ENCODE assay signal across 10 mouse cellular contexts in the genomic region with DNA sequence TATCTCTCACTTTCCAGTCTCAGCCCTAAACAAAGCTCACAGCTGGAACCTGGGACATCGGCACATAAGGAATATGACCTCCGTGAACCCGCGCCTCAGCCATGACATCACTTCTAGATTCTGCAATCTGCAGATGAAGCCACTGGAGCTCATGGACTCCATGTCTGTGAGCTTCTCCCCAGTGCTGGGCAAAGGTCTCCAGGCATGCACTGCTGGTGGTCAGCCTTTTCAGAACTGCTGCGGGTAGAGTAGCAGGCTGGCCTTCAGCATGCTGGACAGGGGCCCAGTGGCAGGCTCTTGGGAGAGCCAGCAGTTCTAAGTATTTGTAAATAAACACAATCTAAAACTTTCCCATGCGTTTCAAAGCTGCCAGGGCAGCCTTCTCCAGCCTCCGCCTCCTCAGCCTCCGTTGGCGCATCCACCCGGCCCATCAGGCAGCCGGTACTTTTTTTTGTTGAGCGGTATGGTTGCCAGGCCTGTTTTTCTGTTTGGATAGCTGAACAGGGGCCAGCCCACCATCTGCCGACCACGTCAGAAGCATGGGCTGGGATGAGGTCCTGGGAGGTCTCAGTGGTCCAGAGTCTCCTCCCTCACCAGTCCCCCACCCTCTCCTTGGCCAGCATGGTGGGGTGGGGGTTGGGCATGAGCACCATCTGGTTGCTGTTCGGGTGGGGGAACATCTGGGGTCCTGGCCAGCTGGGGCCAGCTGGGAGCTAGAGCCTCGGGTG. TPM values are rescaled to one million over a fixed set of nuclear protein-coding genes. Genes with fewer than 3 reads are reported as not detected.
A peak's percentile ranks its signal among the peaks of the same experiment; 100 is the strongest.
DNase-seq lines count a peak whose midpoint lies in the region; ATAC-seq lines count a peak whose summit lies in the region.
"Had no signal": no experiment of that assay in that cellular context is flagged by ENCODE, and none has a peak within 500 bp of the region (broad histone marks: within the 10 kb centered on the region; RNA-seq: fewer than 3 reads in every experiment).

No protein-coding gene starts in this region.

- no peak overlapping the region for H3K4me2 ChIP-seq in stomach, embryonic 16.5 days (ENCODE audit: low read depth, low read length)
- H3K4me2 ChIP-seq: heart, embryonic 13.5 days had no signal

- H3K4me1 ChIP-seq in embryonic facial prominence, embryonic 10.5 days, result peaks cover 73% of the 10 kb centered on the region
- H3K4me1 ChIP-seq in stomach, embryonic 16.5 days (ENCODE audit: control insufficient read depth, insufficient read depth, low read length), result peaks cover 54% of the 10 kb centered on the region

- intact Hi-C loops in heart, postnatal 14 days (cut with DNase I), result no loop called here

- H3K4me3 ChIP-seq in embryonic facial prominence, embryonic 10.5 days, result no peak overlapping the region
- H3K4me3 ChIP-seq in stomach, embryonic 16.5 days (replicated peaks; ENCODE audit: low read length), result no peak overlapping the region
- H3K4me3 ChIP-seq: heart, embryonic 13.5 days had no signal

- no peak overlapping the region for H3K9ac ChIP-seq in stomach, embryonic 16.5 days (ENCODE audit: low read length)
- H3K9ac ChIP-seq: heart, embryonic 13.5 days had no signal

- H3K36me3 ChIP-seq in embryonic facial prominence, embryonic 10.5 days (replicated peaks), result peaks cover 11% of the 10 kb centered on the region; the same call in 1 of the 2 replicates
- no peaks in the 10 kb centered on the region for H3K36me3 ChIP-seq in stomach, embryonic 16.5 days (ENCODE audit: control insufficient read depth, insufficient read depth, low read length)

- peak; percentile 41 for DNase-seq in right cerebral cortex, adult 18-20 months
- DNase-seq in right cerebral cortex, postnatal 36 days (ENCODE audit: low spot score in 2 of 2), result no peak
- peak; percentile 58 for DNase-seq in embryonic facial prominence, embryonic 10.5 days (ENCODE audit: low spot score)
- peak; percentile 83 to 84 for DNase-seq in heart, postnatal 14 days
- peak; percentile 68 for DNase-seq in kidney, postnatal 14 days
- peak; percentile 75 to 93 for DNase-seq in lung, postnatal 4 days

- WGBS in embryonic facial prominence, embryonic 10.5 days, result 37% methylated on average over 16 of the region's 16 CpGs
- WGBS in stomach, embryonic 16.5 days, result 21% methylated on average over 16 of the region's 16 CpGs

- H3K27ac ChIP-seq in embryonic facial prominence, embryonic 10.5 days (replicated peaks), result peak overlapping the region; percentile 60
- peak overlapping the region; percentile 47 for H3K27ac ChIP-seq in stomach, embryonic 16.5 days (ENCODE audit: low read length)
- H3K27ac ChIP-seq: heart, embryonic 13.5 days had no signal

- peak; percentile 52; the same call in 1 of the 2 replicates for ATAC-seq in stomach, embryonic 16.5 days (ENCODE audit: insufficient read depth, low FRiP score)
- no peak for ATAC-seq in megakaryocyte, adult 5-6 weeks (ENCODE audit: poor library complexity, severe bottlenecking)

- no peaks in the 10 kb centered on the region for H3K9me3 ChIP-seq in embryonic facial prominence, embryonic 10.5 days
- H3K9me3 ChIP-seq in stomach, embryonic 16.5 days (replicated peaks; ENCODE audit: control insufficient read depth, low read length), result no peaks in the 10 kb centered on the region
- H3K9me3 ChIP-seq: heart, embryonic 13.5 days had no signal

- H3K27me3 ChIP-seq in embryonic facial prominence, embryonic 10.5 days (replicated peaks; ENCODE audit: low read depth, poor library complexity, severe bottlenecking), result peaks cover 9% of the 10 kb centered on the region
- H3K27me3 ChIP-seq in stomach, embryonic 16.5 days (ENCODE audit: control insufficient read depth, insufficient read depth, low read length), result no peaks in the 10 kb centered on the region

RNA-seq across cellular contexts. Expression of a gene that starts 17.1 kb away (rescaled TPM):
- polyA plus RNA-seq in embryonic facial prominence, embryonic 10.5 days (2016; fragmentation: Nextera tagmentation; extraction: Ambion mirVana), result 0.30 TPM in 1 of 2 replicates, not detected in the other
- total RNA-seq in heart, postnatal 14 days (2021), result under 1 TPM in 1 of 2 experiments, not detected in 1; 0.20 TPM
- polyA plus RNA-seq in stomach, embryonic 16.5 days (2015; fragmentation: Nextera tagmentation; extraction: Ambion mirVana), result not detected in 2 replicates
- 0.27 TPM in 1 of 2 replicates, not detected in the other for total RNA-seq in megakaryocyte, adult 5-6 weeks (2015)
- total RNA-seq in megakaryocyte, adult 5-6 weeks (2017), result not detected in 2 replicates
- total RNA-seq: neutrophil, adult 5-6 weeks had no signal
- polyA plus RNA-seq: heart, embryonic 13.5 days had no signal

RNA-seq across cellular contexts. Expression of a gene that starts 28.2 kb away (rescaled TPM):
- polyA plus RNA-seq in embryonic facial prominence, embryonic 10.5 days (2016; fragmentation: Nextera tagmentation; extraction: Ambion mirVana), result 49.6 and 54.9 TPM in 2 replicates
- total RNA-seq in heart, postnatal 14 days (2021), result 10 to 100 TPM; 45.9 to 57.2 TPM
- 41.4 and 50.6 TPM in 2 replicates for polyA plus RNA-seq in stomach, embryonic 16.5 days (2015; fragmentation: Nextera tagmentation; extraction: Ambion mirVana)
- 85.8 and 88.2 TPM in 2 replicates for total RNA-seq in megakaryocyte, adult 5-6 weeks (2015)
- total RNA-seq in megakaryocyte, adult 5-6 weeks (2017), result 33.0 and 37.6 TPM in 2 replicates

RNA-seq across cellular contexts. Expression of a gene that starts 28.4 kb away (rescaled TPM):
- 4.6 and 5.2 TPM in 2 replicates for polyA plus RNA-seq in embryonic facial prominence, embryonic 10.5 days (2016; fragmentation: Nextera tagmentation; extraction: Ambion mirVana)
- total RNA-seq in heart, postnatal 14 days (2021), result 1 to 10 TPM; 3.5 to 4.1 TPM
- polyA plus RNA-seq in stomach, embryonic 16.5 days (2015; fragmentation: Nextera tagmentation; extraction: Ambion mirVana), result 14.7 and 14.8 TPM in 2 replicates
- total RNA-seq in megakaryocyte, adult 5-6 weeks (2015), result 52.6 and 53.0 TPM in 2 replicates
- total RNA-seq in megakaryocyte, adult 5-6 weeks (2017), result 57.5 and 63.1 TPM in 2 replicates

RNA-seq across cellular contexts. Expression of a gene that starts 59.2 kb away (rescaled TPM):
- polyA plus RNA-seq in embryonic facial prominence, embryonic 10.5 days (2016; fragmentation: Nextera tagmentation; extraction: Ambion mirVana), result 1.7 and 2.3 TPM in 2 replicates
- 10 to 100 TPM; 22.1 to 25.3 TPM for total RNA-seq in heart, postnatal 14 days (2021)
- polyA plus RNA-seq in stomach, embryonic 16.5 days (2015; fragmentation: Nextera tagmentation; extraction: Ambion mirVana), result 3.2 and 4.1 TPM in 2 replicates
- total RNA-seq in megakaryocyte, adult 5-6 weeks (2015), result 29.5 and 30.0 TPM in 2 replicates
- total RNA-seq in megakaryocyte, adult 5-6 weeks (2017), result 25.1 and 26.5 TPM in 2 replicates

Comparison
In these comparisons a context has a peak if more than half of its experiments do, and no peak if none do; other contexts are left out.
1. DNase-seq: peak in right cerebral cortex, adult 18-20 months (single experiment), embryonic facial prominence, embryonic 10.5 days (single experiment), heart, postnatal 14 days (2 of 2), kidney, postnatal 14 days (single experiment) and lung, postnatal 4 days (2 of 2); none in right cerebral cortex, postnatal 36 days (0 of 2).
2. RNA of a gene that starts 28.4 kb away (total RNA-seq): 52.6 to 63.1 TPM in megakaryocyte, adult 5-6 weeks; 3.5 to 4.1 TPM in heart, postnatal 14 days; every median in the first group is over 10 times any median in the second.